Mouse (Mus musculus): ENCODE data around the gene Trpm6. TPM values are rescaled to one million over a fixed set of nuclear protein-coding genes. Genes with fewer than 3 reads are reported as not detected.

The Trpm6 gene
- polyA plus RNA-seq, 1 experiment from 2014 or later = 0.14 TPM

- H3K27me3 ChIP-seq (replicated peaks) = no peaks in the 10 kb centered on the region
- no peaks in the 10 kb centered on the region for H3K36me3 ChIP-seq
- WGBS = 48% methylated on average over 1 of the region's 1 CpGs
- H3K4me3 ChIP-seq (replicated peaks) = no peak overlapping the region
- no peak overlapping the region for H3K4me2 ChIP-seq (replicated peaks)
- H3K27ac ChIP-seq = no peak overlapping the region
- H3K9ac ChIP-seq = no peak overlapping the region
- no peaks in the 10 kb centered on the region for H3K9me3 ChIP-seq
- no peak for ATAC-seq
- no peaks in the 10 kb centered on the region for H3K4me1 ChIP-seq (replicated peaks)
Measured at GRCm38 (mm10) chr19:18774085-18774484, 24.3 kb downstream of the Trpm6 start.

DNA sequence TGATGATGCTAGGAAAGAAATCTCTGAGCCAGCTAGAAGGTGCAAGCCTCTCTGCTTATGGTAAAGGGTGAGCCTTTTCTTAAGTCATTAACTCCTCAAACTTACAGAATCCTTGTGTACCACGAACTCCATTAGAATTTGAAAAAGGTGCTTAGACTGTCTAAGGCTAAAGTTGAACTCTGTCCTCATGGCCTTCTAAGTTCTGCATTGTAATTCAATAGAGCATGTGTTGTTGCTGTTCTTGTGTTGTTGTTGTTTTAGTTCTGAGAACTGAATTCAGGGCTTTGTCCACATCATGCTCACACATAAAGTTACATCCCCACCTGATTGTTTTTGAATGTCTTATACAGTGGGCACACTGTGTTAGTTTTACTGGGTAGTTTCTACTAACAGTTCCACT is 49.9 kb downstream of the Trpm6 start:
- Histone ChIP-seq H3K9me3 (no peaks in the 10 kb centered on the region), H3K4me3 (replicated peaks) (no peak overlapping the region), H3K27me3 (replicated peaks) (no peaks in the 10 kb centered on the region), H3K27ac (no peak overlapping the region), H3K4me2 (replicated peaks) (no peak overlapping the region), H3K4me1 (replicated peaks) (no peaks in the 10 kb centered on the region), H3K9ac (no peak overlapping the region), H3K36me3 (no peaks in the 10 kb centered on the region)
- no peak for ATAC-seq
- WGBS = 89% methylated on average over 1 of the region's 1 CpGs

- H3K9ac ChIP-seq = no peak overlapping the region
- no peaks in the 10 kb centered on the region for H3K4me1 ChIP-seq (replicated peaks)
- no peak overlapping the region for H3K4me2 ChIP-seq (replicated peaks)
- H3K36me3 ChIP-seq = no peaks in the 10 kb centered on the region
- no peak; the same call in 1 of the 2 replicates for ATAC-seq
- no peak overlapping the region for H3K27ac ChIP-seq
- 47% methylated on average over 3 of the region's 3 CpGs for WGBS
- no peak overlapping the region for H3K4me3 ChIP-seq (replicated peaks)
- H3K27me3 ChIP-seq (replicated peaks) = no peaks in the 10 kb centered on the region
- no peaks in the 10 kb centered on the region for H3K9me3 ChIP-seq
Measured at GRCm38 (mm10) chr19:18811264-18811663, 61.5 kb downstream of the Trpm6 start.

DNA sequence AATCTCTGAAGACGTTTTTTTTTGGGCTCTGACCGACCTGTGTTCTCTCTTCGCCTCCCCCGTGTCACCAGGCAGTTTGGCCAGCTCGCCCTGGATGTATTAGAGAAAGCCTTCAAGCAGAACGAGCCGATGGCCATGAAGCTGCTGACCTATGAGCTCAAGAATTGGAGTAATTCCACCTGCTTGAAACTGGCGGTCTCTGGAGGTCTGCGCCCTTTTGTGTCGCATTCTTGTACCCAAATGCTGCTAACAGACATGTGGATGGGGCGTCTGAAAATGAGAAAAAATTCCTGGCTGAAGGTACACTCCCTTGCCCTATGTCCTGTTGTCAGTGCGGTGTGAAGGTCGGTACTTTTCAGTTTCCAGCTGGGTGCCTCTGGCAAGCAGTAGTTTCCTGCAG is 65.4 kb downstream of the Trpm6 start:
- Histone ChIP-seq H3K4me2 (replicated peaks) (no peak overlapping the region), H3K9me3 (no peaks in the 10 kb centered on the region), H3K4me1 (replicated peaks) (no peaks in the 10 kb centered on the region), H3K4me3 (replicated peaks) (no peak overlapping the region), H3K27me3 (replicated peaks) (no peaks in the 10 kb centered on the region), H3K36me3 (no peaks in the 10 kb centered on the region), H3K9ac (no peak overlapping the region), H3K27ac (no peak overlapping the region)
- no peak for ATAC-seq
- WGBS = 71% methylated on average over 13 of the region's 13 CpGs

- ATAC-seq = no peak
- H3K27ac ChIP-seq = no peak overlapping the region
- H3K4me1 ChIP-seq (replicated peaks) = no peaks in the 10 kb centered on the region
- no peaks in the 10 kb centered on the region for H3K27me3 ChIP-seq (replicated peaks)
- no peaks in the 10 kb centered on the region for H3K9me3 ChIP-seq
- WGBS = 83% methylated on average over 2 of the region's 2 CpGs
- H3K4me2 ChIP-seq (replicated peaks) = no peak overlapping the region
- no peak overlapping the region for H3K4me3 ChIP-seq (replicated peaks)
- H3K36me3 ChIP-seq = no peaks in the 10 kb centered on the region
- no peak overlapping the region for H3K9ac ChIP-seq
Measured at GRCm38 (mm10) chr19:18817425-18817824, 67.6 kb downstream of the Trpm6 start.

GRCm38 (mm10) chr19:18828601-18829000 is 78.8 kb downstream of the Trpm6 start:
- 79% methylated on average over 2 of the region's 2 CpGs for WGBS
- H3K9ac ChIP-seq = no peak overlapping the region

GRCm38 (mm10) chr19:18831196-18831595 is 81.4 kb downstream of the Trpm6 start:
- ATAC-seq = no peak
- no peaks in the 10 kb centered on the region for H3K9me3 ChIP-seq
- no peak overlapping the region for H3K4me3 ChIP-seq (replicated peaks)
- no peak overlapping the region for H3K9ac ChIP-seq
- H3K36me3 ChIP-seq = no peaks in the 10 kb centered on the region
- no peak overlapping the region for H3K4me2 ChIP-seq (replicated peaks)
- H3K27me3 ChIP-seq (replicated peaks) = no peaks in the 10 kb centered on the region
- no peak overlapping the region for H3K27ac ChIP-seq
- no peaks in the 10 kb centered on the region for H3K4me1 ChIP-seq (replicated peaks)
- 76% methylated on average over 3 of the region's 3 CpGs for WGBS

More at GRCm38 (mm10) chr19:18828601-18829000, 78.8 kb downstream of the Trpm6 start:
- Histone ChIP-seq H3K4me3 (replicated peaks) (no peak overlapping the region), H3K9me3 (no peaks in the 10 kb centered on the region), H3K36me3 (no peaks in the 10 kb centered on the region), H3K4me2 (replicated peaks) (no peak overlapping the region), H3K27ac (no peak overlapping the region), H3K4me1 (replicated peaks) (no peaks in the 10 kb centered on the region), H3K27me3 (replicated peaks) (no peaks in the 10 kb centered on the region)
- no peak for ATAC-seq

DNA sequence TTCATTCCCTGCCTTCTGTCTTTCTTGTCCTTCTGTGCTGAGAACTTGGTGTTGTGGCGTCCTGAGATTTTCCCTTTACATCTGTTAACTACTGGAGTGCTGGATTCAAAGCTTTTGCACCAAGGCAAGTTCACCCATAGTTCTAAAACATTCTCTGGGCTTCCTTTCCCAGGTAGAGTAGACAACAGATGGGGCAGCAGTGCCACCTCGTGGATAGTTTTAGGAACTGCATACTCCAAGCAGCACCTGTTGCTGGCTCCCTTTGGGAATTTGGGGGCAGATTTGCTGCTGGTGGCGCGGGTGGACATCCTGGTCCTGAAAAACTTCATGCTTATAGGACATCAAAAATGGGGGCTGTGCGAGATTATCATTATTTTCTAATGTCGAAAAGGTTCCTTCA is 85.2 kb downstream of the Trpm6 start:
- Histone ChIP-seq H3K27me3 (replicated peaks) (no peaks in the 10 kb centered on the region), H3K9me3 (no peaks in the 10 kb centered on the region), H3K4me3 (replicated peaks) (no peak overlapping the region), H3K4me2 (replicated peaks) (no peak overlapping the region), H3K4me1 (replicated peaks) (no peaks in the 10 kb centered on the region), H3K27ac (no peak overlapping the region), H3K36me3 (no peaks in the 10 kb centered on the region), H3K9ac (no peak overlapping the region)
- ATAC-seq = no peak
- 7% methylated on average over 6 of the region's 6 CpGs for WGBS

DNA sequence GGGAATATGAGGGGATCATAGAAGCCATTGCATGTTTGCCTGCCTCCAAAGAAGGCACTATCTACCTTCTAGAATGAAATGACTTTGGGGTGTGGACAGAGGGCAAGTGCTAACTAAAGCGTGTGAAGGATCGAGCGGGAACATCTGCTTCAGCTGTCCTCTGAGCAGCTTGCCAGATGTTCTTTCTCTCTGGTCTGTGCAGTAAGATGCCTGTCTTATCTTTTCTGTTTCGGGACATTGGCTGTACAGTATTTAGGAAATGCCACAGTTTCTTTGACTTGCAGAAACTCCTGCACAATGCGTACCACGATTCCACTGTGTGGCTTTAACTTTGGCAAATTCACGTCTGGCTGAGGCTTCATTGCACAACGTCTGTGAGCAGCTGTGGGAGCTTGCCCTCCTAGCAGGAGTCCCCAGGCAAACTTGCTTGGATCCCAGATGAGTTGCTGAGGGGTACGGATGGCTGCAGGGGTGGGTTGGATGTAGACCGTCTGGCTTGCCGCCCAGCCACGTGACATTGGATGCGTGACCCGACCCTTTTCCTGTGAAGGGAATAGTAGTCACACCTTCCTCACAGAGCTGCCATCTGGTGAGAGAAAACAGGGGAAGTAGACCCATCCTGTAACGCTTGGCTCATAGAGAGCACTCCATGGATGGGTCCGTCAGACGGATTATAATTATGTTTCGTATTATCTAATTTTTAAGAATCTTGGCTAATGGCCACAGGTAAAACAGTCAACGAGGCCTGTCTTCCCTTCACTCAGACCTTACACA is 92.2 kb downstream of the Trpm6 start:
- no peak for ATAC-seq
- Histone ChIP-seq H3K27me3 (replicated peaks) (no peaks in the 10 kb centered on the region), H3K9me3 (no peaks in the 10 kb centered on the region), H3K4me1 (replicated peaks) (no peaks in the 10 kb centered on the region), H3K9ac (no peak overlapping the region), H3K36me3 (no peaks in the 10 kb centered on the region), H3K4me3 (replicated peaks) (no peak overlapping the region), H3K27ac (no peak overlapping the region), H3K4me2 (replicated peaks) (no peak overlapping the region)
- WGBS = 62% methylated on average over 19 of the region's 19 CpGs

DNA sequence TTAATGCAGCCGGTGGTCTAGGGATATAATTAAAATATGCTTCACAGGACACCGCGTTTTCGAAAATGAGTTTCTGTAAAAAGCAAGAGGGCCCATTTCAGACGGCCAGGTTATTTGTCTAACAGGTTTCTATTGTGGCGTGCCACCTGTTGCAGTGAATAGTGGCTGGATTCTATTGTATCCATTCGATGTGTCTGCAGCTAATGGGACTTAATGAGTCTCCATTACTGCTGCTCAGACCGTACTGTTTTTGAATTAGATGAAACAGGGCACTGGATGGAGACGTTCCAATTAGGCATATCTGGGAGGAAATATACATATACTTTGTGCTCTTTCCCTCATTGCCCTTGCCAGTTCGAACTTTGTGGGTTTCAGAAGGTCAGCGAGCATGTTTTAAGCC is 92.8 kb downstream of the Trpm6 start:
- Histone ChIP-seq H3K4me2 (replicated peaks) (no peak overlapping the region), H3K36me3 (no peaks in the 10 kb centered on the region), H3K9me3 (no peaks in the 10 kb centered on the region), H3K27me3 (replicated peaks) (no peaks in the 10 kb centered on the region), H3K4me1 (replicated peaks) (no peaks in the 10 kb centered on the region), H3K4me3 (replicated peaks) (no peak overlapping the region), H3K27ac (no peak overlapping the region), H3K9ac (no peak overlapping the region)
- WGBS = 77% methylated on average over 11 of the region's 11 CpGs
- no peak for ATAC-seq

- H3K4me3 ChIP-seq (replicated peaks) = no peak overlapping the region
Measured at GRCm38 (mm10) chr19:18846336-18846735, 96.6 kb downstream of the Trpm6 start.

GRCm38 (mm10) chr19:18868311-18868710 is 118.5 kb downstream of the Trpm6 start:
- 57% methylated on average over 4 of the region's 4 CpGs for WGBS
- no peak overlapping the region for H3K4me2 ChIP-seq (replicated peaks)

More at GRCm38 (mm10) chr19:18846336-18846735, 96.6 kb downstream of the Trpm6 start:
- no peaks in the 10 kb centered on the region for H3K9me3 ChIP-seq
- H3K36me3 ChIP-seq = no peaks in the 10 kb centered on the region
- no peaks in the 10 kb centered on the region for H3K27me3 ChIP-seq (replicated peaks)
- H3K9ac ChIP-seq = no peak overlapping the region
- H3K4me1 ChIP-seq (replicated peaks) = no peaks in the 10 kb centered on the region
- no peak overlapping the region for H3K4me2 ChIP-seq (replicated peaks)
- H3K27ac ChIP-seq = peak overlapping the region; percentile 49; the same call in 1 of the 2 replicates
- WGBS = 64% methylated on average over 4 of the region's 4 CpGs
- ATAC-seq = peak; percentile 43; the same call in 1 of the 2 replicates

More at GRCm38 (mm10) chr19:18868311-18868710, 118.5 kb downstream of the Trpm6 start:
- H3K9ac ChIP-seq = no peak overlapping the region
- no peak overlapping the region for H3K4me3 ChIP-seq (replicated peaks)
- no peak overlapping the region for H3K27ac ChIP-seq
- no peaks in the 10 kb centered on the region for H3K9me3 ChIP-seq
- H3K4me1 ChIP-seq (replicated peaks) = no peaks in the 10 kb centered on the region
- no peaks in the 10 kb centered on the region for H3K27me3 ChIP-seq (replicated peaks)
- H3K36me3 ChIP-seq = no peaks in the 10 kb centered on the region
- no peak for ATAC-seq
